Mouse (Mus musculus): Measurements from ENCODE around the gene Rrn3.
"Not testable (repeated sequence)": the region's sequence is repeated elsewhere in the genome, so short reads cannot be mapped to it uniquely, and the experiment has no call there.

Gene Rrn3

DNA sequence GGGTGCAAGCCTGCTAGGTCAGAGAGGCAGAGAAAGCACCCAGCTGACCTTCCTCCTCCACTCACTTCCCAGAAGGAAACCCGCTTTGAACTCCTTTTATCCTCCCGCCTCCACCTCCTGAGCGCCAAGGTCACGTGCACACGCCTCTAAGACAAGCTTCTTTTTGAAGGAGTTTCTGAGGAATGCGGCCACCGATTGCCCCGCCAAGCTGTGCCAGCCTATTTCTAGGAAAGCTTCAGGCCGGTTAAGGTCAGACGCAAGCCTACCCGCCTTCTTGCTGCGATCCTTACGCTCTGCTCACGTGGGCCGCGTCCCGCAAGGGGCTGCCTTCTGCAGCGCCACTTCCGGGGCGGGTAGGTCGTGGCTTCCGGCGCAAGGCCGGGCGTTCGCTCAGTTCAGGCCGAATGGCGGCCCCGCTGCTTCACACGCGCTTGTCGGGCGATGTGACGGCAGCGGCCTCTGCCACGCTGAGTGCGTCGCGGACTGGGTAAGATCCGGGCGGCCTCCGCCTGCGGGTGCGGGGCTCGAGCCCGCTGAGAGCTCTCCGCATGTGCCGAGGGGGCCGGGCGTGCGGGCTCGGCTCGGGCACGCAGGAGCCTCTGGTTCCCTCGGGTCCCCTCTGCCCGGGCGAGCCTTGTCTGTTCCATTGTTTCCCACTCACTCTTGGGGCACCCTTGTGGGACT, at the start of gene Rrn3:
Rrn3 (plus strand) TSS at position 356 of the 684 bp plus-strand sequence.
- peak; percentile 93 for DNase-seq (ENCODE audit: low read depth, low spot score)

DNA sequence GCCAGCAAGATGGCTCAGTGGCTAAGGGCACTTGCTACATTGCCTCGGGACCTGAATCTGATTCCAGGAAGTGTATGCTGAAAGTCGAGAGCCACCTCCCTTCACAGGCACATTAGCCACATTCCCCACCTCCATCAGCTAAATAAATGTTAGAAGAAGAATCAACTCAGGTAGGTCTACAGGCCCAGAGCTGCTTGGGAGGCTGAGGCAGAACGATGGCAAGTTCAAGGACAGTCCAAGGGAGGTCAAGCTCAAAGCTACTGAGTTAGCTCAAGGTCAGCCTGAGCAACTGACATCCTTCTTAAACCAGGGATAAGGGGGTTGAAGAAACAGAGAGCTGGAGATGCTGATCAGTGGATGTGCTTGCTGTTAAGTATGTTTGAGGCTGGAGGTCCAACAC, 47.7 kb upstream of the Rrn3 start:
- DNase-seq (ENCODE audit: low read depth, low spot score), result no peak

DNA sequence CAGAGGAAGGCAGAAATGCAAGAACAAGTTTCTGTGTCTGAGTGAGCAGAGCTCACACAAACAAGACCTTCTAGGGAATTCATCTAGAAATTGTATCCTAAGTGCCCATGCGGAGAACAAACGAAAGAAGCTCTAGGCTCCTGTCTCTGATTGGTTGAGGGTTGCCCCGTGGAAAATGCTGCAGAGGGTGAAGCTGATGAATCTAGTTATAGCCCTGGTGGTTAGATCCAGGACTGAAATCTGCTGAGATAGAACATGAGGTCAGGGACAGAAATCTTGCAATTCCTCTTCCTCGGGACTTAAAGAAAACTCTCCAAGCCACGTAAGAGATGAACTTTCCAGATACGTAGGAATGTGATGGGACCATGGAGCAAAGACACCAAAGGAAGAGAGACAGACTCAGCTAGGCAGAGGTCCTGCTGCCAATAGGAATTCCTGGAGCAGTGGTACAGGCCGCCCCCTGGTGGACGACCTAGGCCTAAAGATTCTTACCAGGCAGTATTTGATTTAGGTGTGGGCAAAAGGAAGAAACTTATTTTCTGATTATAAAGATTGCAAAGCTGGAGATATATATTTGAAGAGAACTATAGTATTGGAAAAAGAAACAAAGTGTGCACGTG, 46.9 kb upstream of the Rrn3 start:
- DNase-seq (ENCODE audit: low read depth, low spot score), result peak; percentile 47

DNA sequence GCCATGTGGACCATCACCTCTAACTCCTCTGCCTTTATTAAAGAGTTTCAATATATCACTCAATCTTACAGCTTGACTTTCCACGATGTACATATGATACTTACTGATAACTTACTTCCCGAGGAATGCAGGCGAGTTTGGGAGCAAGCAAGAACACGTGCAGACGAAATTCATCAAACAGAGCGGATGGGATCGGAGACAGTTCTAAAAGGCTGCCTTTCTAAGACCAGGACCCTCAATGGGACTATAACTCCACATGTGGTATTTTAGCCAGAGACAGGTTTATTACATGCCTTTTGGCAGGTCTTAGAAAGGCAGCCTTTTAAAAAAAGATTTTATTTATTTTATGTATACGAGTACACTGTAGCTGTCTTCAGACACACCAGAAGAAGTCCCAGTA, 44.5 kb upstream of the Rrn3 start:
- no peak for DNase-seq (ENCODE audit: low read depth, low spot score)

DNA sequence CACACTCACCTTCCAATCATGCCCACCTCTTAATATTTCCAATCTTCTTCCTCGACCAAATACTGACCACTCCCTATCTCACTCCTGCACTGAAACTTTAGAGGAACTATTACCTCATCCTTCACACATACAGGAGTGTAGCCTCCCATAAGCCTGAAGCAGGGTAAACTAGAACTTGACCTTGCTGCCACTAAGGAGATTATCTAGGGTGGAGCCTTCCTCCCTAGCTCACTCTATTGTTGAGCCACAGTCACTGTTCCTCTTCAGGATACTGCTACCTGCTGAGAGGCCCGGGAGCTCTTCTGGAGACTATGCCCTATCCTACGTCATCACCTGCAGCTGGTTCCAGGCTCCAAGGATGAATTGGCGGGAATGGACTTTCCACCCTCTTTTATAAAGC, 41.5 kb upstream of the Rrn3 start:
- not testable (repeated sequence) for DNase-seq (ENCODE audit: low read depth, low spot score)

DNA sequence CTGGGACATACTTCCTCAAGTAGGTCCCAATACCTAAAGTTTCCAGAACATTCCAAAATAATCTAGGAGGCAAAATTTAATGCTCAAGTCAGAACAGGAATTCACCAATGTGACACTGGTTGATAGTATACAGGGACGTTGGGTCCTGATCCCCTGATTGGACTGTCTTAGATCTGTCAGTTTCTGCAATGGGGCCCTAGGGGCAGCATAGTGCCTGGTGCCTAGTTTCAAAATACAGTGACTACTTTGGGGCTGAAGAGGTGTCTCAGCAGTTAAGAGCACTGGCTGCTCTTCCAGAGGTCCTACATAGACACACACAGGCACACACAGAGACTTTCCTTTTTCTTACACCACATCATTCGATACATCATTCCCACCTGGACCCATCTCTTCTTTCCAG, 39.7 kb upstream of the Rrn3 start:
- no peak for DNase-seq (ENCODE audit: low read depth, low spot score)

DNA sequence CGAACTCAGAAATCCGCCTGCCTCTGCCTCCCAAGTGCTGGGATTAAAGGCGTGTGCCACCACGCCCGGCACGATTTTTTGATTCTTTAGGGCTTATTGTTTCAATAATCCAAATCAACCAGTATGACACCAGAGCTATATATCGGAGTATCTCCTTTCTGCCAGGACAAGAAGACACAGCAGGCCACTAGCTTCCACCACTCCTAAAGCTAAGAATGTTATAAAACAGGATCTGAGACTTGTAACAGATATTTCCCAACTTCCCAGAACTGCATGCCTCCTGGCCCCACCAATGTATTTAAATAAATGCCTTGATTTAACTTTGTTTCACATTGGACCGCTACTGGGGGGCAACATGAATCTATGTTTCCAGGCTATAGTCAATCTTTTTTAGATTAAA, 32.8 kb upstream of the Rrn3 start:
- no peak for DNase-seq (ENCODE audit: low read depth, low spot score)

DNA sequence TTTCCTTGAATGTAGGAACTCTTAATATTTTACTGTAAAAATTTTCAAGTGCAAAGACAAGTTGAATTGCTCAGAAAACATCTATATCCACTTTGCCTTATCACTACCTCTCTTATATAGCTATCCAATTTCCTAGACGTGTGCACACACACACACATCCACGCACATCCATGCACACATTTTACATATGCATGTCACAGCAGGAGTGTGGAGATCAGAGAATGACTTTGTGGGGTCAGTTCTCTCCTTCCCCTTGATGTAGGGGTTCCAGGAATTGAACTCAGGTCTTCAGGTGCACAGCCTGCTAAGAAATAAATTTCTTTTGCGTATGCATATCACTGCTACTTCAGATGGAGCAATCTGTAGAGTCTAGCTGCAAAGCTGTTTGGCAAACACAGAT, 32.4 kb upstream of the Rrn3 start:
- no peak for DNase-seq (ENCODE audit: low read depth, low spot score)

DNA sequence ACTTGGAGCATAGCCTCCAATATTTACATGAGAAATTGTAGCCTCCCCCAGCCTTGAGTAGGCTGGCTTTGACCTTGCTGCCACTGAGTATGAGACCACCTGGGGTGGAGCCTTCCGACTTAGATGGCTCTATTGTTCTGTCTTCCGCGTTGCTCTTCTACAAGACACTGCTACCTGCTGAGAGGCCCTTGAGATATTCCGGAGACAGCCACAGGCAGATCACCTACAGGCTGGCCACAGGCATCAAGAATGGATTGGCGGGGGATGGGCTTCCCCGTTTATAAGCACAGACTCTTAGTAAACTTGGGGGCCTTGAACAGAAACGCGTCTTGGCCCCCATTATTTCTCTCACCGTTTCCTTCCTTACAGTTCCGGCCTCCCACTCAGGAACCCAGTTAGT, 31.7 kb upstream of the Rrn3 start:
- not testable (repeated sequence) for DNase-seq (ENCODE audit: low read depth, low spot score)

DNA sequence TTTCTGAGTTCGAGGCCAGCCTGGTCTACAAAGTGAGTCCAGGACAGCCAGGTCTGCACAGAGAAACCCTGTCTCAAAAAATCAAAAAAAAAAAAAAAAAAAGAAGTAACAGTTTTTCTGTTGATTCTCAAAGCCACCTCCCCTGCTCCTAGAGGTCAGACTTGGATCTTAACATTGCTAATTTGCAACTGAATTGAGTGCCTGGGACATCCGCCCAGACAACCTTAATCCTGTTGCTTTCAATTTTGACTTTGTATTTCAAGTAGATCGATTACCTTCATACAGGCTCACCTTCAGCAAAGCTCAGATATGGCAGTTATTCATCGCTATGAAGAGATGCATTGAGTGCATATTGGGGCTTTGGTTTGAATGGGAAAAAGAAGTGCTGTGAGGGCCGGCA, 31.2 kb upstream of the Rrn3 start:
- DNase-seq (ENCODE audit: low read depth, low spot score), result no peak

DNA sequence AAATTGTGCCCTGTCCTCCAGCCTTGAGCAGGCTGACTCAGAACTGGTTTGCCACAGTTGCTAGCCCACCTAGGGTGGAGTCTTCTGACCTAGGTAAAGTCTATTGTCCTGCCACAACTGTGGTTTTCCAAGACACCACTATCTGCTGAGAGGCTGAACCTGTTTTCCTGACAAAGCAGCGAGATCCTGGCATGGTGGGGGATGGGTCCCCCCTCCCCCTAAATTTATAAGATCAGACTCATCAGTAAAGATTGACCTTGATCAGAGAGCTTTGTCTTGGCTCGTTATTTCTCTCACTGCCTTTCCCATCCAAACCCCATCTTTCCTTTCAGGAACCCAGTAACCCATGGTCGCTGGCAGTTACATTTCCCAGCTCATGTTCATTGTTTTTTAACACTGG, 30.5 kb upstream of the Rrn3 start:
- DNase-seq (ENCODE audit: low read depth, low spot score), result no peak

DNA sequence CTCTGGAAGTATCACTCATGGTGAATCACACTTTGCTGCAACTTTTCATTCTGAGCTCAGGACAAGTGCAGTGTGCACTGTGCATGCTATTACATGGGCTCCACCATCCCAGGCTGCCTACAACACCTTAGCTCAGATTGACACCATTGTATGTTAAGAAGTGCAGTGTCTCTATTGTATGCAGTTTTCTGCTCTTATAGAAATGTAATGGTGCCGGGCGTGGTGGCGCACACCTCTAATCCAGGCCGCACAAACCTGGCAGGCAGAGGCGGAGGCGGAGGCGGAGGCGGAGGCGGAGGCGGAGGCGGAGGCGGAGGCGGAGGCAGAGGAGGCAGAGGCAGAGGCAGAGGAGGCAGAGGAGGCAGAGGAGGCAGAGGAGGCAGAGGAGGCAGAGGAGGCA, 29.9 kb upstream of the Rrn3 start:
- DNase-seq (ENCODE audit: low read depth, low spot score), result no peak

DNA sequence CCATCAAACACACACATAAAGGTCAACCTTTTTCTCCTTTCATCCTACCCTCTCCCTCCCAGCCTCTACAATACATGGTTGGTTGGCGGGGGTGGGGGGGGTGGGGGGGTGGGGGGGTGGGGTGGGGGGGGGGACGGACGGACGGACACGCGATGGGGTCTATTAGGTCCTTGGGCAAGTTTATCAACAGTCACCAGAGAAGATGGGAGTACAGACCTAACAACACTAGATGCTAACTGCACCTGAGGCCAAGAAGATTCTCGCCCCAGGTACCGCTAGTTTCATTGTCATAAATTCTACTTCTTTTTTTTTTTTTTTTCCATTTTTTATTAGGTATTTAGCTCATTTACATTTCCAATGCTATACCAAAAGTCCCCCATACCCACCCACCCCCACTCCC, 26.5 kb upstream of the Rrn3 start:
- no peak for DNase-seq (ENCODE audit: low read depth, low spot score)

DNA sequence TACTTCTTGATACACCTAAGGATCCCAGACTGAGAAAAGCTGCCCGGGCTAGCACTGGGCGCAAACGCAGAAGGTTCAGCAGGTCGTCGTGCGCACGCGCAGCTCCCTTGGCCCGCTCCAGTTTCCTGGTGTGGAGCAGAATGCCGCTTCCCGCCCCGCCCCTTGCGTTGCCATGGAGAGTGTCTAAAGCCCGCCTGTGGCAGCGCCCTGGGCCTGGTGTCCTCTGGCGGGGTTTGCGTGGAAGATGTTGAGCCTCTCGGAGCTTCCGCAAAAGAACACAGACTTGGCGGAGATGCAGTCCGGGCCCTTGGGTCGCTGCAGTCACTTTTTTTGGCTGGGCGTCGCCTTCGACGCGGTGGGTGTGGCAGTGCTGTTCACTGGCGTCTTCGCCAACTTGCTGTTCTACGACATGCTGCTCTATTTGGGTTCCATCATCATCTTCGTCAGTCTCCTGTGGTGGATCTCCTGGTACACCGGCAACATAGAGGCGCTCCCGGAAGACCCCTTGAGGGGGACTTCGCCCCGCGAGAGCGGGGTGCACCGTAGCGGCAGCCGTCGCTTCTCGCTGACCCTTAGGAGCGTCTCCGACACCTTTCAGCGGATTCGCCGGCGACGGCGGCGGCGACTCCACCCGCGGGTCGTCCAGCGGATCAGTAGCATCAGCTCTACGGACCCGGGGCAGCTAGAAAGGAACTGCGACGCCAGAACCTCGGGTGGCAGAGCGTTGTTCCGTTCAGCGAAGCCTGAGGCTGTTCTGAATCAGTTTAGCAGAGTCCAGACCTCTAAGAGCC, 25.9 kb upstream of the Rrn3 start:
- DNase-seq (ENCODE audit: low read depth, low spot score), result peak; percentile 94

DNA sequence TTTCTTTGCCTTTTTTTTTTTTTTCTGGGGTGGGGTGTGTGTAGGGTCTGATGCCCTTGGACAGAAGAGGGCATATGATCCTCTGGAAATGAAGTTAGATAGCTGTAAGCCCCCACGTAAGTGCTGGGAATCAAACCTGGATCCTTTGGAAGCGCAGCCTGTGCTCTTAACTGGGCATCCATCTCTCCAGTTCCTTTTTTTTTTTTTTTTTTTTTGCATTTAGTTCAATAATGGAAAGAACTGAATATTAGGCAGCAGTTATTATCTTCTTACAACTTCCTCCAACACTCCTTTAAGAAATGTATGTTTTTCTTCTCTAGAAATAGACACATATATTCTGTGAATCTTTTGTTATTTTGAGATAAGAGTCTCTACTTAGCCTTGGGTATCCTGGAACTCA, 22.7 kb upstream of the Rrn3 start:
- no peak for DNase-seq (ENCODE audit: low read depth, low spot score)

DNA sequence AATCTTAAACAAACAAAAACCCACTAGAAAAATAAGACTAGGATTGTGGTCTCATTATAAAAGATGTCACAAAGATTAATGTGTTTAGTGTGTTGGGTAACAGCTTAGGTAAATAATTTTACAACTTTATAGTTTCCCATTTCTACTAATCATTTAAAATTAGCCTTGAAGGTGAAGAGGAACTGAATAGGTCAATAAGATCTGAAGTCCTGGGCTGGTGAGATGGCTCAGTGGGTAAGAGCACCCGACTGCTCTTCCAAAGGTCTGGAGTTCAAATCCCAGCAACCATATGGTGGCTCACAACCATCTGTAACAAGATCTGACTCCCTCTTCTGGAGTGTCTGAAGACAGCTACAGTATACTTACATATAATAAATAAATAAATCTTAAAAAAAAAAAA, 17.7 kb upstream of the Rrn3 start:
- not testable (repeated sequence) for DNase-seq (ENCODE audit: low read depth, low spot score)

DNA sequence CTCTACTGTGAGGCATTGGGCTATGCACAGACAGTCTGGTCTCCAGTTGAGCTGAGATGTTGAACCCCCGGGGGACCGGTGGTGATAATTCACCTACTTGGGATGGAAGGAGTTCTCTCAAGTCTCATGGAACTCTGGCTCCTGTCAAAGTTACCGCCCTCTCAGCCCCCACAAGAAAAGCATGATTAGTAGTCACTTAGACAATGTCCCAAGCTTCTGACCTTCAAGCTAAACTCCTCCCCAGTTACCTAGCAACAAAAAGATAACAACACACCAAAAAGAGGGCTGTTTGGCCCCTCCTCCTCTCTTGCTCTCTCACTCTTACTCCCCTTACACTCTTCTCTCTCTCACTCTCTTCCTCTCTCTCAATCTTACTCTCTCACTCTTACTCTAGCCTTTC, 16.0 kb upstream of the Rrn3 start:
- DNase-seq (ENCODE audit: low read depth, low spot score), result no peak

DNA sequence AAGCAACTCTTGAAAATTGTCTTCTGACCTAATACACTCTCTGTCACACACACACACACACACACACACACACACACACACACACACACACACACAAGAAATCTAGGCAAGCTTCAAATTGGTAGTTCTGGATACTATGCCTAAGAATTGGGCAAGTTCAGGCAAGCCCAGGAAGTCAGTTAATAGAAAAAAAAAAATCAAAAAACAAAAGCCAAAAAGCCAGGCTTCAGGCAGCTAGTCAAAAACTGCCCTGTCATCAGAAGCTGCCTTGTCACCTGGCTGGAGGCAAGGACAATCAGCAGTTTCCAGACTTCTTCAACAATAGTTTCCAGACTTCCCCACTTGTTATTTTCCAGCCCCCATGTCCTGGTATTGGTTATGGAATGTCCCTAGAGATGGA, 14.1 kb upstream of the Rrn3 start:
- no peak for DNase-seq (ENCODE audit: low read depth, low spot score)

DNA sequence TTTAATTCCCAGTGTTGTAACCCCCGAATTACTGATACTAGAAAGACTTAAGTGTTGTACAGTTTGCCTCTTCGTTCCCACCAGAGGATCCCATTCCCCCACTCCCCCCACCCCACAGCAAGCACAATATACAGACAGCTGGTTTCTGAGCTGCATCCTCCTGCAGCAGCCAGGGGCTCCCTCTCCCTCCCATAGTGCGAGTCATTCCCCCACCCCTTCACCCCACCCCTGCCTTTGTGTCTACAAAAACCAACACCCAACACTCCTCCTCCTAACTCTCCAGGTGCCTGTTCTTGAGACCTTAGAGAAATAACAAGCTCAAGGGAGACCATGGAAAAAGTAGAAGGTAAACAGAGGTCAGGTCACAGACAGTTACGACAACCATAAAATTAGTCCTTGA, 8.9 kb upstream of the Rrn3 start:
- DNase-seq (ENCODE audit: low read depth, low spot score), result not testable (repeated sequence)

DNA sequence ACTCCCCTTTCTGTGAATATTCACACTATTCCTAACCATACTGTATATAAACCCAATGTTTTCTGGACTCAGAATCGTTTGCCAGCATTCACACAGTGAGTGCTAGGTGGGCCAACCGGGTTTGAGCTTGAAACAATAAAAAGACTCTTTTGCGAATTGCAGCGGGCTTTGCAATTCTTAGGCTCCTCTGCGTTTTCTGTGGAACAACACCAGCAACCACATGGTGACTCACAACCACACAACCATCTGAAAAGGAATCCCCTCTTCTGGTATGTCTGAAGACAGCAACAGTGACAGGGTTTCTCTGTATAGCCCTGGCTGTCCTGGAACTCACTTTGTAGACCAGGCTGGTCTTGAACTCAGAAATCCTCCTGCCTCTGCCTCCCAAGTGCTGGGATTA, 8.5 kb upstream of the Rrn3 start:
- DNase-seq (ENCODE audit: low read depth, low spot score), result not testable (repeated sequence)

DNA sequence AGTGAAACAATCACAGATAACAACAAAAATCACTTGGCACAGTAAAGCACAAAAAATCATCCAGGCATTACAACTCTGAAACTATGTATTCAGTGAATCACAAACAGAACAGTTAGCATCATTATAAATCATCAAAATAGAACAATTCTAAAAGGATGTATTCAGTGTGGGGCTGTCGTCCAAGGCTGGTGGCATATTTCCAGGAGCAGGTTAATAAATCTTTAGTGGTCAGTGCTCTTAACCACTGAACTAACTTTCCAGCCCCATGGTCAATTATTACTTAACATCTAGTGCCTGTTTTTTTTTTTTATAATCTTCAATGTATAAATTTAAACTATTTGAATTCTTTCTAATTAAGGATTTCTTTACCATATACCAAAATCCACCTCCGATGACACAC, 6.5 kb upstream of the Rrn3 start:
- DNase-seq (ENCODE audit: low read depth, low spot score), result not testable (repeated sequence)

DNA sequence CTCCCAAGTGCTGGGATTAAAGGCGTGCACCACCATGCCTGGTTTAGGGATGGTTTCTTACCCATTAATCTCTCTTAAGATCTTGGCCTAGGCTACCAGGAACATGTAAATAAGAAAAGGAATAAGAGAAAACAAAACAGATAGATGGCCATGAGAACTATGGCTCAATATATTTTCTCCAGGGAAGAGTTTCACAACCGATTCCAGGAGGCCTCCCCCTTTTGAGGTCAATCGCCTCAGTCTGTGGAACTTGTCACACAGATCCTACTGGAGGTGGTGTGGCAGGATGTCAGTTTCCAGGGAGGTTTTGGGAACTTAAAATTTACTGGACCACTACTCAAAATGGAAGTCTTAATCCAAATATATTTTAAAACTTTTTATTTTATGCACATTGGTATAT, 5.9 kb upstream of the Rrn3 start:
- DNase-seq (ENCODE audit: low read depth, low spot score), result not testable (repeated sequence)

DNA sequence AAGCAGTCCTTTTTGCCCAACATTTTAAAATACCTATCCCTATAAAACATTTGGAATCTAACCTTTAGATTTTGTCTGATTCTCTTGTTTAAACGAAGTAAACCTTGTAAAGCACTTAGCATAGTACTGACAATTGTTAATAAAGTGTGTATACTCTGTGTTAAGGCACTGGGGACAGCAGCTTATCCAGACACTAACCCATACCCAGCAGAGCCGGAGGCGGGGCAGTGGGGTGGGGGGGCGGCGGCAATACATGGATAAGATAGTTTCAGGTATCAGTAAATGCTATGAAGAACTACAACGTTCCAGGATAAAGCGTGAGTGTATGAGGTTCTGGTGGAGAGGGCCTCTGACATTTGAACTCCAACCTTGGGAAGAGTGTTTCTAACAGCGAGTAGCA, 708 bp downstream of the Rrn3 start:
- peak; percentile 33 for DNase-seq (ENCODE audit: low read depth, low spot score)

All from CD4-positive helper T cell, adult 2 months (primary cell).